Mouse (Mus musculus): Measurements from ENCODE around the gene Rhox3a2.
"Not testable (repeated sequence)": the region's sequence is repeated elsewhere in the genome, so short reads cannot be mapped to it uniquely, and the experiment has no call there.

Rhox3a2 gene

DNA sequence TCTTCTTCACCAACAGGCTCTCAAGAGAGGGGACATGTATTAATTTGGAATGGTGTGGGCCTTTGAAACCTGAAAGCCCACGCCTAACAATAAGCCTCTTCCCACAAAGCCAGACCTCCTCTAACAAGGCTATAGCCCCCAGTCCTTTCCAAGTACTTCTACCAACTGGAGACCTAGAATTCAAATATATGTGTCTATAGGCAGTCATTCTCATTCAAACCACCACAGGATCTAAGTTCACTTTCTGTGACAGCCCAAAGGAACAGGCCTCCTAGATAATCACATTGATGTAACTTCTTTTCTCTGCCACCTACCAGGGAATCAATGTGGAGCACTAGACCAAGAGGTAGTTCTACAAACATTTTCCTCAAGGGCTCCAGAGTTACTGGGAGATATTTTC lies at the start of gene Rhox3a2:
TSS of gene Rhox3a2 (plus strand) at position 301 of the 400 bp plus-strand sequence.
- not testable (repeated sequence) for DNase-seq (ENCODE audit: low spot score in 2 of 2)

GRCm38 (mm10) chrX:37390548-37390947 lies 10.7 kb downstream of the Rhox3a2 start, which contains the start of gene Rhox4a2:
Gene Rhox4a2 (plus strand): TSS chrX:37390848.
- DNase-seq (ENCODE audit: low spot score in 2 of 2), result not testable (repeated sequence)

- not testable (repeated sequence) for DNase-seq (ENCODE audit: low spot score in 2 of 2)
These were observed 31.9 kb downstream of the Rhox3a2 start, which contains the start of gene Rhox2b for GRCm38 (mm10) chrX:37411767-37412166. Gene Rhox2b (plus strand): TSS chrX:37412067.

- DNase-seq (ENCODE audit: low spot score in 2 of 2), result not testable (repeated sequence)
These were observed 52.4 kb downstream of the Rhox3a2 start, which contains the start of gene Rhox4b for GRCm38 (mm10) chrX:37432194-37432593. Gene Rhox4b (plus strand): TSS chrX:37432494.

Data from right cerebral cortex, postnatal 36 days (tissue).